Mouse (Mus musculus): ENCODE data around the gene Mroh2a.
"Not testable (repeated sequence)": the region's sequence is repeated elsewhere in the genome, so short reads cannot be mapped to it uniquely, and the experiment has no call there.

Gene Mroh2a

GRCm38 (mm10) chr1:88218591-88218990 is 8.2 kb upstream of the Mroh2a start:
- DNase-seq (ENCODE audit: low read depth, low spot score): no peak

- DNase-seq (ENCODE audit: low read depth, low spot score): no peak
These were observed 7.7 kb upstream of the Mroh2a start for GRCm38 (mm10) chr1:88219054-88219453.

- DNase-seq (ENCODE audit: low read depth, low spot score): no peak
These were observed 6.5 kb upstream of the Mroh2a start for GRCm38 (mm10) chr1:88220336-88220735.

- DNase-seq (ENCODE audit: low read depth, low spot score): no peak
These were observed 4.6 kb upstream of the Mroh2a start for GRCm38 (mm10) chr1:88222216-88222615.

- DNase-seq (ENCODE audit: low read depth, low spot score): not testable (repeated sequence)
These were observed 3.7 kb upstream of the Mroh2a start for GRCm38 (mm10) chr1:88223011-88223515.

GRCm38 (mm10) chr1:88223591-88223990 is 3.2 kb upstream of the Mroh2a start:
- no peak for DNase-seq (ENCODE audit: low read depth, low spot score)

- DNase-seq (ENCODE audit: low read depth, low spot score): no peak
These were observed 2.6 kb upstream of the Mroh2a start for GRCm38 (mm10) chr1:88224029-88224776.

- DNase-seq (ENCODE audit: low read depth, low spot score): not testable (repeated sequence)
These were observed 1.5 kb upstream of the Mroh2a start for GRCm38 (mm10) chr1:88225301-88225700.

GRCm38 (mm10) chr1:88225741-88226140 is 1.0 kb upstream of the Mroh2a start:
- DNase-seq (ENCODE audit: low read depth, low spot score): no peak

- DNase-seq (ENCODE audit: low read depth, low spot score): no peak
These were observed 696 bp downstream of the Mroh2a start for GRCm38 (mm10) chr1:88227482-88227881.

- DNase-seq (ENCODE audit: low read depth, low spot score): no peak
These were observed 1.3 kb downstream of the Mroh2a start for GRCm38 (mm10) chr1:88228121-88228520.

GRCm38 (mm10) chr1:88229566-88229965 is 2.8 kb downstream of the Mroh2a start:
- DNase-seq (ENCODE audit: low read depth, low spot score): no peak

- DNase-seq (ENCODE audit: low read depth, low spot score): no peak
These were observed 3.2 kb downstream of the Mroh2a start for GRCm38 (mm10) chr1:88229986-88230385.

- DNase-seq (ENCODE audit: low read depth, low spot score): no peak
These were observed 3.6 kb downstream of the Mroh2a start for GRCm38 (mm10) chr1:88230421-88230820.

GRCm38 (mm10) chr1:88230981-88231802 is 4.4 kb downstream of the Mroh2a start:
- no peak for DNase-seq (ENCODE audit: low read depth, low spot score)

- DNase-seq (ENCODE audit: low read depth, low spot score): no peak
These were observed 5.2 kb downstream of the Mroh2a start for GRCm38 (mm10) chr1:88231803-88232499.

- DNase-seq (ENCODE audit: low read depth, low spot score): no peak
These were observed 6.0 kb downstream of the Mroh2a start for GRCm38 (mm10) chr1:88232664-88233380.

GRCm38 (mm10) chr1:88233421-88234247 is 6.8 kb downstream of the Mroh2a start:
- no peak for DNase-seq (ENCODE audit: low read depth, low spot score)

GRCm38 (mm10) chr1:88234248-88234610 is 7.4 kb downstream of the Mroh2a start:
- no peak for DNase-seq (ENCODE audit: low read depth, low spot score)

GRCm38 (mm10) chr1:88234646-88235045 is 7.9 kb downstream of the Mroh2a start:
- DNase-seq (ENCODE audit: low read depth, low spot score): no peak

All from embryo, embryonic 11.5 days (tissue).